Mouse (Mus musculus) gastrocnemius, adult 18-20 months (tissue): ENCODE results near the gene Copg2. TPM values are rescaled to one million over a fixed set of nuclear protein-coding genes. Genes with fewer than 3 reads are reported as not detected.

Source experiments
- microRNA-seq: library from miRNA; unstranded; fragments of <30 nt; microRNA quantifications from one replicate; pipeline ENCODE4 v1.2.0, GENCODE M21; 2021
- total RNA-seq, 2 experiments: library from RNA; stranded (reverse); gene quantifications; 2 replicates each; pipeline ENCODE4 v1.2.3; 2021

Copg2 gene
- total RNA-seq, 2 experiments from 2014 or later, result 12.5 to 15.7 TPM

Small RNA genes lying within 50 kb of the gene (microRNA-seq; reads per million reads assigned to microRNA genes)
- gene Mir335, result 611 reads per million, percentile 77 among the genes with 10 or more reads in this experiment

Other genes starting within 250 kb of the Copg2 start
- under 1 TPM; 0.78 to 0.80 TPM for gene Cep41, start 203.0 kb downstream of the Copg2 start, total RNA-seq
- 1 to 10 TPM; 1.8 to 3.2 TPM for gene Mest, start 173.2 kb downstream of the Copg2 start, total RNA-seq
- gene Tsga13, start 18.8 kb upstream of the Copg2 start, total RNA-seq, result not detected
- under 1 TPM in 1 of 2 experiments, not detected in 1; 0.21 TPM for gene Klf14, start 62.3 kb upstream of the Copg2 start, total RNA-seq